Mouse (Mus musculus) stomach, embryonic 15.5 days (tissue): Measurements from ENCODE around the gene Ncapd2. TPM values are rescaled to one million over a fixed set of nuclear protein-coding genes. Genes with fewer than 3 reads are reported as not detected.

ENCODE experiments used
- ATAC-seq: fragments of 200-750 bp; cut with Nextera tagmentation; 2 replicates; pipeline ENCODE4 v1.8.0; 2017; ENCODE audit warnings: low read depth, moderate number of reproducible peaks, moderate TSS enrichment; ENCODE audit not compliant: insufficient read depth, low FRiP score
- H3K27ac ChIP-seq: fragments of 300-500 bp; sonication (generic); 2 replicates; pipeline ENCODE4 v1.5.1; 2015; ENCODE audit warnings: mild to moderate bottlenecking, inconsistent platforms
- H3K27me3 ChIP-seq: fragments of 300-500 bp; sonication (generic); replicated peaks from 2 replicates; pipeline ENCODE4 v1.6.1; 2015; ENCODE audit warnings: inconsistent platforms
- H3K36me3 ChIP-seq: fragments of 300-500 bp; sonication (generic); 2 replicates; pipeline ENCODE4 v1.6.1; 2015; ENCODE audit warnings: inconsistent platforms
- H3K4me1 ChIP-seq: fragments of 300-500 bp; sonication (generic); 2 replicates; pipeline ENCODE4 v1.6.1; 2015; ENCODE audit warnings: inconsistent platforms
- H3K4me2 ChIP-seq: fragments of 300-500 bp; sonication (generic); 2 replicates; pipeline ENCODE4 v1.6.1; 2015; ENCODE audit warnings: mild to moderate bottlenecking, inconsistent platforms
- H3K4me3 ChIP-seq: fragments of 300-500 bp; sonication (generic); replicated peaks from 2 replicates; pipeline ENCODE4 v1.5.1; 2015; ENCODE audit warnings: inconsistent platforms
- H3K9ac ChIP-seq: fragments of 300-500 bp; sonication (generic); 2 replicates; pipeline ENCODE4 v1.6.1; 2015; ENCODE audit warnings: inconsistent platforms
- H3K9me3 ChIP-seq: fragments of 300-500 bp; sonication (generic); 2 replicates; pipeline ENCODE4 v1.6.1; 2016; ENCODE audit warnings: inconsistent platforms
- WGBS: fragments of 180-500 bp; shearing (Covaris S2); methylation state at CpG from one replicate; pipeline ENCODE4 v1.1.7; 2015; 5-methylcytosine and 5-hydroxymethylcytosine counted together
- polyA plus RNA-seq: library from polyadenylated mRNA; unstranded; fragments of >200 nt; fragmentation: Nextera tagmentation; extraction: Ambion mirVana; gene quantifications from 2 replicates; pipeline ENCODE4 v1.2.1, GENCODE M21; 2015

Ncapd2 gene
- polyA plus RNA-seq, 1 experiment from 2014 or later = 107 TPM

- no peak for ATAC-seq
- no peaks in the 10 kb centered on the region for H3K27me3 ChIP-seq
- H3K4me2 ChIP-seq = no peak overlapping the region
- WGBS = 70% methylated on average over 5 of the region's 5 CpGs
- H3K9me3 ChIP-seq = no peaks in the 10 kb centered on the region
- H3K27ac ChIP-seq = no peak overlapping the region
- H3K4me1 ChIP-seq = peaks cover 20% of the 10 kb centered on the region
- no peak overlapping the region for H3K4me3 ChIP-seq
- peaks cover 7% of the 10 kb centered on the region for H3K36me3 ChIP-seq
- no peak overlapping the region for H3K9ac ChIP-seq
These were observed 38.5 kb downstream of the Ncapd2 start for GRCm38 (mm10) chr6:125153018-125153389.

- Histone ChIP-seq H3K4me1 (peaks cover 23% of the 10 kb centered on the region), H3K4me2 (no peak overlapping the region), H3K9ac (no peak overlapping the region), H3K27ac (no peak overlapping the region), H3K4me3 (no peak overlapping the region), H3K9me3 (no peaks in the 10 kb centered on the region), H3K36me3 (peaks cover 5% of the 10 kb centered on the region; the same call in 1 of the 2 replicates), H3K27me3 (no peaks in the 10 kb centered on the region)
- 78% methylated on average over 22 of the region's 22 CpGs for WGBS
- no peak for ATAC-seq
These were observed 39.1 kb downstream of the Ncapd2 start for GRCm38 (mm10) chr6:125152212-125153017.

- Histone ChIP-seq H3K27me3 (no peaks in the 10 kb centered on the region), H3K4me1 (peaks cover 47% of the 10 kb centered on the region), H3K9ac (no peak overlapping the region), H3K36me3 (peaks cover 5% of the 10 kb centered on the region; the same call in 1 of the 2 replicates), H3K4me3 (no peak overlapping the region), H3K9me3 (no peaks in the 10 kb centered on the region), H3K27ac (no peak overlapping the region), H3K4me2 (no peak overlapping the region)
- ATAC-seq = no peak
- WGBS = 73% methylated on average over 7 of the region's 7 CpGs
These were observed 41.9 kb downstream of the Ncapd2 start for GRCm38 (mm10) chr6:125149569-125149950.

- 69% methylated on average over 16 of the region's 16 CpGs for WGBS
- Histone ChIP-seq H3K4me3 (no peak overlapping the region), H3K9ac (no peak overlapping the region), H3K9me3 (no peaks in the 10 kb centered on the region), H3K4me2 (0 out of 2 replicates have a peak overlapping the region, but pooled peaks have one; percentile 16), H3K4me1 (peaks cover 49% of the 10 kb centered on the region), H3K27me3 (no peaks in the 10 kb centered on the region), H3K36me3 (peaks cover 8% of the 10 kb centered on the region), H3K27ac (peak overlapping the region; percentile 44)
- no peak for ATAC-seq
These were observed 42.5 kb downstream of the Ncapd2 start for GRCm38 (mm10) chr6:125148926-125149568.

GRCm38 (mm10) chr6:125148251-125148925 is 43.1 kb downstream of the Ncapd2 start:
- H3K4me3 ChIP-seq = no peak overlapping the region
- H3K4me1 ChIP-seq = peaks cover 49% of the 10 kb centered on the region
- H3K27ac ChIP-seq = peak overlapping the region; percentile 44
- peak overlapping the region; percentile 27; the same call in 1 of the 2 replicates for H3K4me2 ChIP-seq
- no peaks in the 10 kb centered on the region for H3K27me3 ChIP-seq
- no peak overlapping the region for H3K9ac ChIP-seq
- no peak for ATAC-seq
- no peaks in the 10 kb centered on the region for H3K9me3 ChIP-seq
- peaks cover 14% of the 10 kb centered on the region for H3K36me3 ChIP-seq
- WGBS = 58% methylated on average over 18 of the region's 18 CpGs

GRCm38 (mm10) chr6:125147329-125147728 is 44.2 kb downstream of the Ncapd2 start:
- Histone ChIP-seq H3K4me1 (peaks cover 44% of the 10 kb centered on the region), H3K27me3 (no peaks in the 10 kb centered on the region), H3K4me3 (no peak overlapping the region), H3K9me3 (no peaks in the 10 kb centered on the region), H3K4me2 (peak overlapping the region; percentile 79), H3K36me3 (peaks cover 14% of the 10 kb centered on the region), H3K9ac (no peak overlapping the region), H3K27ac (no peak overlapping the region; the same call in 1 of the 2 replicates)
- ATAC-seq = no peak
- WGBS = 66% methylated on average over 9 of the region's 10 CpGs

- peak overlapping the region; percentile 79 for H3K4me2 ChIP-seq
- H3K27ac ChIP-seq = no peak overlapping the region
- H3K4me1 ChIP-seq = peaks cover 44% of the 10 kb centered on the region
- H3K9ac ChIP-seq = no peak overlapping the region
- no peak for ATAC-seq
- H3K9me3 ChIP-seq = no peaks in the 10 kb centered on the region
- 76% methylated on average over 4 of the region's 4 CpGs for WGBS
- H3K27me3 ChIP-seq = no peaks in the 10 kb centered on the region
- H3K36me3 ChIP-seq = peaks cover 17% of the 10 kb centered on the region
- peak overlapping the region; percentile 5; the same call in 1 of the 2 replicates for H3K4me3 ChIP-seq
These were observed 44.7 kb downstream of the Ncapd2 start for GRCm38 (mm10) chr6:125146797-125147196.

- Histone ChIP-seq H3K4me1 (peaks cover 44% of the 10 kb centered on the region), H3K9ac (no peak overlapping the region), H3K9me3 (no peaks in the 10 kb centered on the region), H3K4me3 (peak overlapping the region; percentile 63), H3K27ac (0 out of 2 replicates have a peak overlapping the region, but pooled peaks have one; percentile 7), H3K27me3 (no peaks in the 10 kb centered on the region), H3K36me3 (peaks cover 20% of the 10 kb centered on the region), H3K4me2 (peak overlapping the region; percentile 79)
- no peak for ATAC-seq
- 54% methylated on average over 7 of the region's 7 CpGs for WGBS
These were observed 45.4 kb downstream of the Ncapd2 start for GRCm38 (mm10) chr6:125146148-125146547.

GRCm38 (mm10) chr6:125145479-125145951 is 46.0 kb downstream of the Ncapd2 start:
- peak; percentile 50; the same call in 1 of the 2 replicates for ATAC-seq
- Histone ChIP-seq H3K36me3 (peaks cover 24% of the 10 kb centered on the region), H3K27ac (peak overlapping the region; percentile 86), H3K4me3 (peak overlapping the region; percentile 63), H3K4me1 (peaks cover 44% of the 10 kb centered on the region), H3K9me3 (no peaks in the 10 kb centered on the region), H3K9ac (peak overlapping the region; percentile 47), H3K4me2 (peak overlapping the region; percentile 79), H3K27me3 (no peaks in the 10 kb centered on the region)
- WGBS = 6% methylated on average over 35 of the region's 35 CpGs

- 1% methylated on average over 16 of the region's 16 CpGs for WGBS
- H3K27me3 ChIP-seq = no peaks in the 10 kb centered on the region
- H3K4me2 ChIP-seq = peak within 1 kb of the TSS; percentile 79
- ATAC-seq = peak; percentile 88
- H3K4me1 ChIP-seq = peaks cover 44% of the 10 kb centered on the region
- peak within 1 kb of the TSS; percentile 86 for H3K27ac ChIP-seq
- H3K4me3 ChIP-seq = peak within 1 kb of the TSS; percentile 63
- no peaks in the 10 kb centered on the region for H3K9me3 ChIP-seq
- peaks cover 28% of the 10 kb centered on the region for H3K36me3 ChIP-seq
- peak within 1 kb of the TSS; percentile 47 for H3K9ac ChIP-seq
These were observed 46.5 kb downstream of the Ncapd2 start, which contains the start of gene Iffo1 for GRCm38 (mm10) chr6:125145001-125145400. TSS of gene Iffo1 (plus strand) at chr6:125145241.

- peaks cover 38% of the 10 kb centered on the region for H3K4me1 ChIP-seq
These were observed 47.6 kb downstream of the Ncapd2 start for GRCm38 (mm10) chr6:125143904-125144303.

More at GRCm38 (mm10) chr6:125143904-125144303, 47.6 kb downstream of the Ncapd2 start:
- Histone ChIP-seq H3K9ac (no peak overlapping the region), H3K27me3 (no peaks in the 10 kb centered on the region), H3K36me3 (peaks cover 39% of the 10 kb centered on the region), H3K27ac (no peak overlapping the region), H3K9me3 (no peaks in the 10 kb centered on the region), H3K4me3 (no peak overlapping the region), H3K4me2 (no peak overlapping the region)
- 78% methylated on average over 9 of the region's 9 CpGs for WGBS
- ATAC-seq = no peak
